Mouse (Mus musculus): Measurements from ENCODE around the gene Shc4. TPM values are rescaled to one million over a fixed set of nuclear protein-coding genes. Genes with fewer than 3 reads are reported as not detected.
A peak's percentile ranks its signal among the peaks of the same experiment; 100 is the strongest.

Shc4 gene
- total and polyA plus RNA-seq, 3 experiments = 0.31 to 0.77 (median 0.44) TPM

GRCm38 (mm10) chr2:125661156-125661555 is 62.8 kb downstream of the Shc4 start:
- TF ChIP-seq CTCF (IDR thresholded peaks at IDR 0.05) (no peak), EP300 (IDR thresholded peaks at IDR 0.05; ENCODE audit: insufficient read depth, low read depth, low read length) (no peak), POLR2A (IDR thresholded peaks at IDR 0.05; ENCODE audit: insufficient read depth, low read depth, low read length) (no peak)
- Histone ChIP-seq H3K9ac (ENCODE audit: low read depth, low read length) (no peak overlapping the region), H3K27ac (no peak overlapping the region), H3K36me3 (ENCODE audit: control insufficient read depth, insufficient read depth, low read length) (no peaks in the 10 kb centered on the region), H3K4me3 (no peak overlapping the region), H3K4me1 (ENCODE audit: control insufficient read depth, insufficient read depth, low read length) (peaks cover 2% of the 10 kb centered on the region; the same call in 1 of the 2 replicates), H3K79me2 (replicated peaks; ENCODE audit: control insufficient read depth, insufficient read depth, low read length) (no peaks in the 10 kb centered on the region), H3K27me3 (ENCODE audit: control insufficient read depth, insufficient read depth, low read length) (no peaks in the 10 kb centered on the region)
- no peak for DNase-seq
- 89% methylated on average over 4 of the region's 4 CpGs for WGBS
- intact Hi-C loops (cut with DNase I) = no loop called here

- H3K27me3 ChIP-seq (ENCODE audit: control insufficient read depth, insufficient read depth, low read length) = no peaks in the 10 kb centered on the region
- peaks cover 2% of the 10 kb centered on the region; the same call in 1 of the 2 replicates for H3K4me1 ChIP-seq (ENCODE audit: control insufficient read depth, insufficient read depth, low read length)
- no peak for TF ChIP-seq CTCF (IDR thresholded peaks at IDR 0.05)
- TF ChIP-seq EP300 (IDR thresholded peaks at IDR 0.05; ENCODE audit: insufficient read depth, low read depth, low read length) = no peak
- no peak for TF ChIP-seq POLR2A (IDR thresholded peaks at IDR 0.05; ENCODE audit: insufficient read depth, low read depth, low read length)
- H3K4me3 ChIP-seq = no peak overlapping the region
- no peak for DNase-seq
- H3K9ac ChIP-seq (ENCODE audit: low read depth, low read length) = no peak overlapping the region
- 40% methylated on average over 20 of the region's 20 CpGs for WGBS
- H3K27ac ChIP-seq = no peak overlapping the region
- intact Hi-C loops (cut with DNase I) = loop anchor here (1.0 kb wide), 1 partner anchor 71 kb away; no protein-coding TSS in a partner anchor
- H3K36me3 ChIP-seq (ENCODE audit: control insufficient read depth, insufficient read depth, low read length) = no peaks in the 10 kb centered on the region
- H3K79me2 ChIP-seq (replicated peaks; ENCODE audit: control insufficient read depth, insufficient read depth, low read length) = no peaks in the 10 kb centered on the region
These were observed 63.3 kb downstream of the Shc4 start for GRCm38 (mm10) chr2:125660537-125661130.

- no peak for TF ChIP-seq POLR2A (IDR thresholded peaks at IDR 0.05; ENCODE audit: insufficient read depth, low read depth, low read length)
- peak; percentile 93 for TF ChIP-seq CTCF (IDR thresholded peaks at IDR 0.05)
- TF ChIP-seq EP300 (IDR thresholded peaks at IDR 0.05; ENCODE audit: insufficient read depth, low read depth, low read length) = peak; percentile 71; the same call in 1 of the 2 replicates
- peak; percentile 60 for DNase-seq
- 10% methylated on average over 10 of the region's 10 CpGs for WGBS
- H3K27ac ChIP-seq = no peak overlapping the region
- no peaks in the 10 kb centered on the region for H3K27me3 ChIP-seq (ENCODE audit: control insufficient read depth, insufficient read depth, low read length)
- peaks cover 2% of the 10 kb centered on the region; the same call in 1 of the 2 replicates for H3K4me1 ChIP-seq (ENCODE audit: control insufficient read depth, insufficient read depth, low read length)
- H3K4me3 ChIP-seq = no peak overlapping the region
- no peaks in the 10 kb centered on the region for H3K79me2 ChIP-seq (replicated peaks; ENCODE audit: control insufficient read depth, insufficient read depth, low read length)
- H3K9ac ChIP-seq (ENCODE audit: low read depth, low read length) = no peak overlapping the region
- intact Hi-C loops (cut with DNase I) = loop anchor here (1.0 kb wide), 2 partner anchors 71 to 860 kb away; no protein-coding TSS in a partner anchor
- no peaks in the 10 kb centered on the region for H3K36me3 ChIP-seq (ENCODE audit: control insufficient read depth, insufficient read depth, low read length)
These were observed 64.0 kb downstream of the Shc4 start for GRCm38 (mm10) chr2:125659823-125660536.

GRCm38 (mm10) chr2:125655391-125655790 is 68.6 kb downstream of the Shc4 start:
- 89% methylated on average over 9 of the region's 9 CpGs for WGBS
- TF ChIP-seq CTCF (IDR thresholded peaks at IDR 0.05) = no peak
- no peak for TF ChIP-seq POLR2A (IDR thresholded peaks at IDR 0.05; ENCODE audit: insufficient read depth, low read depth, low read length)
- no peak for TF ChIP-seq EP300 (IDR thresholded peaks at IDR 0.05; ENCODE audit: insufficient read depth, low read depth, low read length)
- no peak overlapping the region for H3K27ac ChIP-seq
- H3K36me3 ChIP-seq (ENCODE audit: control insufficient read depth, insufficient read depth, low read length) = no peaks in the 10 kb centered on the region
- no peaks in the 10 kb centered on the region for H3K79me2 ChIP-seq (replicated peaks; ENCODE audit: control insufficient read depth, insufficient read depth, low read length)
- intact Hi-C loops (cut with DNase I) = no loop called here
- H3K4me1 ChIP-seq (ENCODE audit: control insufficient read depth, insufficient read depth, low read length) = peaks cover under 1% of the 10 kb centered on the region; the same call in 1 of the 2 replicates
- H3K4me3 ChIP-seq = no peak overlapping the region
- H3K27me3 ChIP-seq (ENCODE audit: control insufficient read depth, insufficient read depth, low read length) = no peaks in the 10 kb centered on the region
- no peak for DNase-seq
- no peak overlapping the region for H3K9ac ChIP-seq (ENCODE audit: low read depth, low read length)

- WGBS = 88% methylated on average over 2 of the region's 2 CpGs
- Histone ChIP-seq H3K27me3 (ENCODE audit: control insufficient read depth, insufficient read depth, low read length) (no peaks in the 10 kb centered on the region), H3K27ac (no peak overlapping the region), H3K79me2 (replicated peaks; ENCODE audit: control insufficient read depth, insufficient read depth, low read length) (no peaks in the 10 kb centered on the region), H3K4me1 (ENCODE audit: control insufficient read depth, insufficient read depth, low read length) (no peaks in the 10 kb centered on the region), H3K9ac (ENCODE audit: low read depth, low read length) (no peak overlapping the region), H3K36me3 (ENCODE audit: control insufficient read depth, insufficient read depth, low read length) (no peaks in the 10 kb centered on the region), H3K4me3 (no peak overlapping the region)
- TF ChIP-seq CTCF (IDR thresholded peaks at IDR 0.05) (no peak), POLR2A (IDR thresholded peaks at IDR 0.05; ENCODE audit: insufficient read depth, low read depth, low read length) (no peak), EP300 (IDR thresholded peaks at IDR 0.05; ENCODE audit: insufficient read depth, low read depth, low read length) (no peak)
- intact Hi-C loops (cut with DNase I) = no loop called here
- no peak for DNase-seq
These were observed 70.7 kb downstream of the Shc4 start for GRCm38 (mm10) chr2:125653286-125653685.

GRCm38 (mm10) chr2:125651563-125651962 is 72.4 kb downstream of the Shc4 start:
- 0 out of 2 replicates have a peak, but pooled peaks have one; percentile 27 for TF ChIP-seq EP300 (IDR thresholded peaks at IDR 0.05; ENCODE audit: insufficient read depth, low read depth, low read length)
- no peak for TF ChIP-seq CTCF (IDR thresholded peaks at IDR 0.05)
- no peak for TF ChIP-seq POLR2A (IDR thresholded peaks at IDR 0.05; ENCODE audit: insufficient read depth, low read depth, low read length)
- peak overlapping the region; percentile 47 for H3K27ac ChIP-seq
- no peak overlapping the region for H3K9ac ChIP-seq (ENCODE audit: low read depth, low read length)
- no peaks in the 10 kb centered on the region for H3K79me2 ChIP-seq (replicated peaks; ENCODE audit: control insufficient read depth, insufficient read depth, low read length)
- no peaks in the 10 kb centered on the region for H3K36me3 ChIP-seq (ENCODE audit: control insufficient read depth, insufficient read depth, low read length)
- 44% methylated on average over 8 of the region's 8 CpGs for WGBS
- DNase-seq = peak in 1 of 2 experiments; percentile 26
- H3K27me3 ChIP-seq (ENCODE audit: control insufficient read depth, insufficient read depth, low read length) = no peaks in the 10 kb centered on the region
- H3K4me1 ChIP-seq (ENCODE audit: control insufficient read depth, insufficient read depth, low read length) = no peaks in the 10 kb centered on the region
- intact Hi-C loops (cut with DNase I) = no loop called here
- H3K4me3 ChIP-seq = no peak overlapping the region; the same call in 1 of the 2 replicates

Data from heart, adult 2 months (tissue).